Mouse (Mus musculus) lung, postnatal 0 days (tissue): ENCODE measurements at regions not wholly inside any gene's neighbourhood (a gene's known extent, or its start where the extent isn't known, plus 50 kb on each side); places are given as distances from the start of the nearest gene placed in this dataset.

Source experiments
- CTCF ChIP-seq: IDR thresholded peaks from 2 replicates; pipeline ENCODE4 v1.5.1; 2016; ENCODE audit warnings: antibody characterized with exemption, mild to moderate bottlenecking
- EP300 ChIP-seq: IDR thresholded peaks from 2 replicates; pipeline ENCODE4 v1.6.1; 2016; ENCODE audit warnings: antibody characterized with exemption, mild to moderate bottlenecking, control low read depth

- TF ChIP-seq CTCF (no peak), EP300 (no peak)
These were observed 96.4 kb upstream of the Tmem260 start for GRCm38 (mm10) chr14:48349392-48350044.
